Mouse (Mus musculus): ENCODE measurements around the gene Tmprss2. TPM values are rescaled to one million over a fixed set of nuclear protein-coding genes. Genes with fewer than 3 reads are reported as not detected.
A peak's percentile ranks its signal among the peaks of the same experiment; 100 is the strongest.
"Not testable (repeated sequence)": the region's sequence is repeated elsewhere in the genome, so short reads cannot be mapped to it uniquely, and the experiment has no call there.

The Tmprss2 gene
- total RNA-seq, 2 experiments from 2014 or later: not detected

- intact Hi-C loops (cut with DNase I): loop anchor here (2.0 to 5.0 kb wide), 3 partner anchors 71 to 282 kb away; no protein-coding TSS in a partner anchor
- no peak for DNase-seq (ENCODE audit: low spot score)
Measured at GRCm38 (mm10) chr16:97593816-97594509, 17.0 kb downstream of the Tmprss2 start.

- DNase-seq (ENCODE audit: low spot score): peak; percentile 9
- intact Hi-C loops (cut with DNase I): loop anchor here (2.0 to 5.0 kb wide), 3 partner anchors 70 to 281 kb away; no protein-coding TSS in a partner anchor
Measured at GRCm38 (mm10) chr16:97593057-97593456, 17.9 kb downstream of the Tmprss2 start.

- DNase-seq (ENCODE audit: low spot score): no peak
- intact Hi-C loops (cut with DNase I): loop anchor here (5.0 kb wide), 2 partner anchors 149 to 279 kb away; no protein-coding TSS in a partner anchor
Measured at GRCm38 (mm10) chr16:97591512-97591911, 19.5 kb downstream of the Tmprss2 start.

- intact Hi-C loops (cut with DNase I); DNase-seq (ENCODE audit: low spot score): not testable (repeated sequence)
Measured at GRCm38 (mm10) chr16:97582876-97583275, 28.1 kb downstream of the Tmprss2 start.

GRCm38 (mm10) chr16:97569426-97569825 lies 41.6 kb downstream of the Tmprss2 start:
- intact Hi-C loops (cut with DNase I): loop anchor here (2.0 kb wide), 1 partner anchor 125 kb away; no protein-coding TSS in a partner anchor
- no peak for DNase-seq (ENCODE audit: low spot score)

GRCm38 (mm10) chr16:97568662-97569061 lies 42.3 kb downstream of the Tmprss2 start:
- intact Hi-C loops (cut with DNase I): loop anchor here (2.0 kb wide), 1 partner anchor 124 kb away; no protein-coding TSS in a partner anchor
- no peak for DNase-seq (ENCODE audit: low spot score)

GRCm38 (mm10) chr16:97544340-97544739 lies 66.7 kb downstream of the Tmprss2 start:
- intact Hi-C loops (cut with DNase I): no loop called here
- no peak for DNase-seq (ENCODE audit: low spot score)

GRCm38 (mm10) chr16:97536859-97537258 lies 74.1 kb downstream of the Tmprss2 start:
- no peak for DNase-seq (ENCODE audit: low spot score)
- intact Hi-C loops (cut with DNase I): no loop called here

- DNase-seq (ENCODE audit: low spot score): peak; percentile 48
- intact Hi-C loops (cut with DNase I): no loop called here
Measured at GRCm38 (mm10) chr16:97535808-97536413, 75.1 kb downstream of the Tmprss2 start.

- intact Hi-C loops (cut with DNase I): loop anchor here (5.0 kb wide), 1 partner anchor 73 kb away; the partner anchor contains the start of gene Mx1
- peak; percentile 65 for DNase-seq (ENCODE audit: low spot score)
Measured at GRCm38 (mm10) chr16:97534876-97535461, 76.0 kb downstream of the Tmprss2 start.

GRCm38 (mm10) chr16:97534448-97534847 lies 76.5 kb downstream of the Tmprss2 start:
- intact Hi-C loops (cut with DNase I): loop anchor here (5.0 kb wide), 1 partner anchor 72 kb away; the partner anchor contains the start of gene Mx1
- no peak for DNase-seq (ENCODE audit: low spot score)

- intact Hi-C loops (cut with DNase I): loop anchor here (5.0 kb wide), 1 partner anchor 71 kb away; the partner anchor contains the start of gene Mx1
- no peak for DNase-seq (ENCODE audit: low spot score)
Measured at GRCm38 (mm10) chr16:97533751-97534150, 77.2 kb downstream of the Tmprss2 start.

GRCm38 (mm10) chr16:97533126-97533525 lies 77.9 kb downstream of the Tmprss2 start:
- no peak for DNase-seq (ENCODE audit: low spot score)
- intact Hi-C loops (cut with DNase I): loop anchor here (5.0 kb wide), 1 partner anchor 71 kb away; the partner anchor contains the start of gene Mx1

GRCm38 (mm10) chr16:97529241-97529640 lies 81.8 kb downstream of the Tmprss2 start:
- intact Hi-C loops (cut with DNase I): loop anchor here (10.0 kb wide), 1 partner anchor 246 kb away; no protein-coding TSS in a partner anchor
- no peak for DNase-seq (ENCODE audit: low spot score)

- no peak for DNase-seq (ENCODE audit: low spot score)
- intact Hi-C loops (cut with DNase I): loop anchor here (2.0 to 10.0 kb wide), 2 partner anchors 70 to 252 kb away; no protein-coding TSS in a partner anchor
Measured at GRCm38 (mm10) chr16:97523024-97523423, 88.0 kb downstream of the Tmprss2 start.

GRCm38 (mm10) chr16:97521983-97522382 lies 89.0 kb downstream of the Tmprss2 start:
- DNase-seq (ENCODE audit: low spot score): no peak
- intact Hi-C loops (cut with DNase I): loop anchor here (2.0 to 10.0 kb wide), 2 partner anchors 71 to 253 kb away; no protein-coding TSS in a partner anchor

GRCm38 (mm10) chr16:97516341-97516740 lies 94.7 kb downstream of the Tmprss2 start:
- no peak for DNase-seq (ENCODE audit: low spot score)
- intact Hi-C loops (cut with DNase I): no loop called here
